Mouse (Mus musculus) layer of hippocampus, adult 18-20 months (tissue): Measurements from ENCODE around the gene Itgb4. TPM values are rescaled to one million over a fixed set of nuclear protein-coding genes. Genes with fewer than 3 reads are reported as not detected.

Source experiments
- DNase-seq, 2 experiments: peaks; one replicate each; pipeline ENCODE4 v3.0.0; 2022; ENCODE audit warnings: low spot score in 2 of 2
- total RNA-seq, 2 experiments: library from RNA; stranded (reverse); gene quantifications; 2 replicates each; pipeline ENCODE4 v1.2.3; 2021

Itgb4 gene
- total RNA-seq, 2 experiments from 2014 or later = 7.9 to 8.7 TPM

DNA sequence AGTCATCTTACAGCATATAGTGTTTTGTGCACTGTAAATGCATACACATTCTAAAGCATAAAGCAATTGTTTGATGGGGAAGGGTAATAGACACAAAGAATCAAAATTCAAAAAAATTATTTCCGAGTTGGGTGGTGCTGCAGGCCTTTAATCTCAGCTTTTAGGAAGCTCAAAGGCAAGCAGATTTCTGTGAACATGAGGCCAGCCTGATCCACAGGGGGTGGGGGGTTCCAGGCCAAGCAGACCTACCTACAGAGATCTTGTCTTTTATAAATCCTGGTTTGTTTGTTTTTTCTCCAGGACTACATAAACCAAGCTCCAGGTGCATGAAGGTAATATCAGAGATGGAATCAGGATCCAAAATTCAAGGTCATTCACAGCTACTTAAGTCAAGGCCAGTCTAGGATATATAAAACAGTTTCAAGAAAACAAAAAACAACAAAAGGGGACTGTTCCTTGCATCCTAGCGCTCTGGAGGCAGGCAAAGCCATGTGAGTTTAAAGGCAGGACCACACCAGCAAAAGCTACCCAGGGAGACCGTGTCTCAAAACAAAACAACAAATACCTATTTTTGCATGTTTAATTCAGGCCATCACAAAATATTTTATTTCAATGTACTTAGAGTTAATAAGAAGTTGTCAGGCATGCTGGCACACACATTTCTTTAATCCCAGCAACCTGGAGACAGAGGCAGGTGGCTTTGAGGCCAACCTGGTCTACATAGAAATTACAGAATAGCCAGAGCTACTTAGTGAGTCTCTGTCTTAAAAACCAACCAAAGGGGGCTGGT is 50.7 kb downstream of the Itgb4 start:
- DNase-seq = no peak

GRCm38 (mm10) chr11:116027756-116028155 is 53.2 kb downstream of the Itgb4 start, which contains the start of gene H3f3b:
TSS of gene H3f3b (minus strand) at chr11:116027962.
- DNase-seq = no peak

GRCm38 (mm10) chr11:116028177-116028865 is 53.8 kb downstream of the Itgb4 start:
- no peak for DNase-seq

- DNase-seq = no peak
Observed at GRCm38 (mm10) chr11:116029086-116029865, 54.8 kb downstream of the Itgb4 start.

- DNase-seq = peak; percentile 98 to 99
Observed at GRCm38 (mm10) chr11:116030088-116030897, 55.8 kb downstream of the Itgb4 start, which contains the start of gene Unk. TSS of gene Unk (plus strand) at chr11:116030322.

DNA sequence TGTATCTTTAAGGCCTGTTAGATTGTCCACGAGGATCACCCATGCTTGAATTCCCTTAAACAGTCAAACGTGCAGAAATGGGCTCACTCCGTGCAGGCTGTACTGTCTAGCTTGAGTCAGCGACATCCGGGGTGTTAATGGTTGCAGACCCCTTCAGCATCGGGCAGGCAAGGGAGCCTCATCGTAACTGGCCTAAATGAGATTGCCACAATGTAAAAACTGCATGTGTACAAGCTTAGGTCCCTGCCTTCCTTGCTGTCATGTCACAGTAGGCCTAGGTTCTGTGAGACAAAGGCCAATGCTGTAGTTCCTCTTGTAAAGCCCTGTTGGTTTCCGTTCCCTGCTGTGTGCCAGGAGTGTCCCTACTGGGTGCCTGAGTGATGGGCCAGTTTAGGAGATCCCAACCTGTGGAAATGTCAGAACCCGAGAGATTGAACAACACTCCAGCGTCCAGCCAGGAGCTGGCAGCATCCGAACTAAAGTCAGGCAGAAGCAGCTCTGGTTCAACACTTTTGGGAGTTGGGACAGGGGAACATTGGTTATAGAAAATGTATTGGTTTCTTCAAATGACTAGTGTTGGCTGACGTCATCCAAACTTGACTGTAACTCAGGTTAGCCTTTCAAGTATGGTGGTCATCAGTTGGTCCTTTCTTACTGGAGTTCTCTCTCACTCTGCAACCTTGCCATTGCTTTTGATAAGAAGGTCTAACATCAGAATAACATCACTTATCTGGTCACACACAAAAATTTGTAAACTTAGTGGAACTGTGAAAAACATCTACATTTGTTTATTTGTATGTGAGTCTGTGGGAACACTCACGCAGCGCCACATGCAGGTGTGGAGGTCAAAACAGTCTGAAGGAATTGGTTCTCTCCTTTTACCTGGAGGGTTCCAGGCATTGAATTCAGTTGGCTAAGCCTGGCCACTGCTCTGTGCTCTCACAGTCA is 56.7 kb downstream of the Itgb4 start:
- no peak for DNase-seq

DNA sequence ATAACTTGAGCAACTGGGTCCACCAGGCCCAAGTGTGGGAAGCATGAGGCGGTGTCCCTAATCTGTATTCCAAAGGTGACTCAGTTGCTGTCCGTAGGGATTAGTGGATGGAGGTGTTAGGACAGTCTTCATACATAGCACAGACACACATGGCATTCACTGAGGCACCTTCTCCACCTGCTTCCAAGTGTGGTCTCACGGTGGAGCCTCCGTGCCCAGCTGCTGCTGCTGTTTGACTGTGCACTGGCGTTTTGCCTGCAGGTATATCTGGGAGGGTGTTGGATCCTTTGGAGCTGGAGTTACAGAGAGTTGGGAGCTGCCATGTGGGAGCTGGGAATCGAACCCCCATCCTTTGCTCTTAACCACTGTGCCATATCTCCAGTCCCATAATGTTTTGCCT is 60.1 kb downstream of the Itgb4 start:
- DNase-seq = no peak

GRCm38 (mm10) chr11:116036671-116037070 is 62.2 kb downstream of the Itgb4 start:
- no peak for DNase-seq

DNA sequence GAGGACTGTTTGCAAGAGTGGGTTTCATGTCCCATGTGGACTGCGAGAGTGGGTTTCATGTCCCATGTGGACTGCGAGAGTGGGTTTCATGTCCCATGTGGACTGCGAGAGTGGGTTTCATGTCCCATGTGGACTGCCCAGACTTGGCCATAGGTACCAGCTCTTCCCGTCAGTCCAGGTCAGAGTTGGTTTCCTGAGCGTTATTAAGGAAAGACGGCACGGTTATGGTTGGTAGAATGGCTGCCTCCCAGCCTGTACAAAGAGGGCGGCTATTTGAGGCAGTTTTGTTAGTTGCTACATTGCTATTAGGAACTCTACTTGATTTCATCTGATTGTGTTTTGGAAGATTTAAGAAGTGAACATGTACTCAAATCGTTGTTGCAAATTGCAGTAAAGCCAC is 63.3 kb downstream of the Itgb4 start:
- no peak for DNase-seq

GRCm38 (mm10) chr11:116040593-116040992 is 66.1 kb downstream of the Itgb4 start:
- DNase-seq = no peak

DNA sequence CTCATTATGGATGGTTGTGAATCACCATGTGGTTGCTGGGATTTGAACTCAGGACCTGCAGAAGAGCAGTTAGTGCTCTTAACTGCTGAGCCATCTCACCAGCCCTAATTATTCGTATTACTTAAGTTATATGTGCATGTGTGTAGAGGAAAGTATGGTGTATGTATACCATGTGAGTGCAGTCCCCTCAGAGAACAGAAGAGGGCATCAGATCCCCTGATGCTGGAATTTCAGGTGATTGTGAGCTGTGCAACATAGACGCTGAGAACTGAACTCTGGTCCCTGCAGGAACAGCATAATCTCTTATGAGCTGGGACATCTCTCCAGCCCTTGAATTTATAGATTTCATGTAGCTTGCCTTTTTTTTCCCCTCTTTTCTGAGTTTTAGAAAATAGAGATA is 67.3 kb downstream of the Itgb4 start:
- no peak for DNase-seq

DNA sequence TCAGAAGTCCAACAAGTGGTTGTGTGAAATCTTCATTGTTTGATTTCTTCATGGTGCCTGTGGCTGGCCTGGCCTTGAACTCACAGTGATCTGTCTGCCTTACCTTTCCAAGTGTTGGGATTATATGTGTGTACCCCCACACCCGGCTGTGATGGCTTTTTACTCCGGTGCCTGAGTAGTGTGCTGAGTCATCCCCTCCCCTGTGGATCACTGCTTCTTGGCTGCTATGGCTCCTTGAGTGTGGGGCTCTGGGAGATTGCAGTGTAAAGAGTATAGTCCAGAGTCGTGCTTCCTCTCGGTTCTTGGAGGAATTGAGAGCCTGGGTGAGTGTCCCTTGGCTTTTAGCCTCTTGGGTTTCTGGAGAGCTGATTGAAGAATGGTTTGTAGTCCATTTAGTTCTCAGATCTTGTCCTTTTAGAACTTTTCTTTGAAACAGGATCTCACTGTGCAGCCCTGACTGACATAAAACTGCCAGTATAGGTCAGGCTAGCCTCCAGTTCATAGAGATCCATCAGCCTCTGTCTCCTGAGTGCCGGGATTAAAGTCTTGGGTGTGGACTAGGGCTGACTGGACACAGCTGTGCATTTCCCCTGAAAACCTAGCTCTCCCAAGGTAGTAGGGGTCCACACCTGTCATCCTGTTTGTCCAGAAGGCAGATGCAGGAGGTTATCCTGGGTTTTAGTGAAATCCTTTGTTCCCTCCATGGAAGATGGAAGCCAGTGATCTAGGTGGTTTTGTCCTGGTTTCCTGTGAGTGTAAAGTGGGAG is 68.0 kb downstream of the Itgb4 start:
- DNase-seq = no peak

- DNase-seq = no peak
Observed at GRCm38 (mm10) chr11:116043286-116043685, 68.8 kb downstream of the Itgb4 start.

GRCm38 (mm10) chr11:116045173-116045572 is 70.7 kb downstream of the Itgb4 start:
- DNase-seq = no peak

- DNase-seq = no peak
Observed at GRCm38 (mm10) chr11:116049610-116050009, 75.1 kb downstream of the Itgb4 start.

GRCm38 (mm10) chr11:116050196-116050595 is 75.7 kb downstream of the Itgb4 start:
- no peak for DNase-seq

DNA sequence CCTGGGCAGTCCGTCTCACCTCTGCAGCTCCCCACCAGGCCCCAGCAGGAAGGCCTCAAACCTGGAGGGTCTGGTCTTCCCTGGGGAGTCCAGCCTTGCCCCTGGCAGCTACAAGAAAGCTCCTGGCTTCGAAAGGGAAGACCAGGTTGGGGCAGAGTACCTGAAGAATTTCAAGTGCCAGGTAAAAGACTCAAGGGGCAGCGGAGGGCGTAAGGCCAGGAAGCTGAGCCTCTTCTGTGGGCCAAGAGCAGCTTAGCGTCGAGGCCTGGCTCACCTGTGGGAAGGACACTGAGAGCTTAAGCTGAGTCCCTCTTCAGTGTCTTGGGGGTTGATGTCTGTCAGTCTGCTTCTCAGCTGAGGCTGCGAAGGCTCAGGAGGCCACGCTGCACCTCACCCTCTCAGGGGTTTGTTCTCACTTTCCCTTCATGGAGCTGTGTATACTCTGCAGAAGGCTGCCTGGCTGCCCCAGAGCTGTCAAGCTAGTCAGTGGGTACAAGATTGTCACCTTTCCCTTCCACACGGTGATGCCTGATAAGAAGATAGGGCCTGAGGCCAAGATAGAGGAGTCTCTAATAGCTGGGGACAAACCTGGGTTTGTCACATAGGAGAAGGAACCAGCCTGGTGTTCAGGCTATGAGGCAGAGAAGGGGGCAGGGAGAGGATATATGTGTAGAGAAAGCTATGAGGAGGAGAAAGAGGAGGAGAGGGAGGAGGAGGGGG is 79.2 kb downstream of the Itgb4 start:
- no peak for DNase-seq

GRCm38 (mm10) chr11:116055873-116056272 is 81.4 kb downstream of the Itgb4 start:
- DNase-seq = no peak
